Mouse (Mus musculus) forebrain, embryonic 10.5 days (tissue): ENCODE measurements around the gene Zcchc9. TPM values are rescaled to one million over a fixed set of nuclear protein-coding genes. Genes with fewer than 3 reads are reported as not detected.
"Not testable (repeated sequence)": the region's sequence is repeated elsewhere in the genome, so short reads cannot be mapped to it uniquely, and the experiment has no call there.

ENCODE experiments used
- DNase-seq: peaks from one replicate; pipeline ENCODE4 v3.0.0-alpha.2; 2017; ENCODE audit warnings: low spot score; ENCODE audit errors: extremely low spot score
- H3K27ac ChIP-seq: fragments of 300-500 bp; sonication (generic); 2 replicates; pipeline ENCODE4 v1.5.1; 2016; ENCODE audit warnings: mild to moderate bottlenecking
- H3K27me3 ChIP-seq: fragments of 300-500 bp; sonication (generic); 2 replicates; pipeline ENCODE4 v1.6.1; 2016; ENCODE audit warnings: mild to moderate bottlenecking; ENCODE audit not compliant: poor library complexity, severe bottlenecking
- H3K36me3 ChIP-seq: fragments of 300-500 bp; sonication (generic); replicated peaks from 2 replicates; pipeline ENCODE4 v1.6.1; 2016; ENCODE audit warnings: mild to moderate bottlenecking, moderate library complexity
- H3K4me1 ChIP-seq: fragments of 300-500 bp; sonication (generic); 2 replicates; pipeline ENCODE4 v1.6.1; 2016
- H3K4me3 ChIP-seq: fragments of 300-500 bp; sonication (generic); 2 replicates; pipeline ENCODE4 v1.5.1; 2016; ENCODE audit warnings: mild to moderate bottlenecking, moderate library complexity
- H3K9me3 ChIP-seq: fragments of 300-500 bp; sonication (generic); 2 replicates; pipeline ENCODE4 v1.6.1; 2016; ENCODE audit warnings: mild to moderate bottlenecking, moderate library complexity
- WGBS: fragments of 180-500 bp; shearing (Covaris S2); methylation state at CpG from one replicate; pipeline ENCODE4 v1.1.7; 2016; 5-methylcytosine and 5-hydroxymethylcytosine counted together
- polyA plus RNA-seq: library from polyadenylated mRNA; unstranded; fragments of >200 nt; fragmentation: Nextera tagmentation; extraction: Ambion mirVana; gene quantifications from 2 replicates; pipeline ENCODE4 v1.2.1, GENCODE M21; 2016

Zcchc9 gene
- polyA plus RNA-seq, 1 experiment from 2014 or later: 30.3 TPM

- H3K27me3 ChIP-seq: no peaks in the 10 kb centered on the region
- WGBS: 95% methylated on average over 10 of the region's 10 CpGs
- H3K9me3 ChIP-seq: no peaks in the 10 kb centered on the region
- H3K36me3 ChIP-seq: peaks cover 73% of the 10 kb centered on the region
- no peak overlapping the region for H3K4me3 ChIP-seq
- no peaks in the 10 kb centered on the region for H3K4me1 ChIP-seq
- no peak for DNase-seq
- H3K27ac ChIP-seq: no peak overlapping the region
Measured at GRCm38 (mm10) chr13:91795593-91795992, 11.9 kb downstream of the Zcchc9 start.

DNA sequence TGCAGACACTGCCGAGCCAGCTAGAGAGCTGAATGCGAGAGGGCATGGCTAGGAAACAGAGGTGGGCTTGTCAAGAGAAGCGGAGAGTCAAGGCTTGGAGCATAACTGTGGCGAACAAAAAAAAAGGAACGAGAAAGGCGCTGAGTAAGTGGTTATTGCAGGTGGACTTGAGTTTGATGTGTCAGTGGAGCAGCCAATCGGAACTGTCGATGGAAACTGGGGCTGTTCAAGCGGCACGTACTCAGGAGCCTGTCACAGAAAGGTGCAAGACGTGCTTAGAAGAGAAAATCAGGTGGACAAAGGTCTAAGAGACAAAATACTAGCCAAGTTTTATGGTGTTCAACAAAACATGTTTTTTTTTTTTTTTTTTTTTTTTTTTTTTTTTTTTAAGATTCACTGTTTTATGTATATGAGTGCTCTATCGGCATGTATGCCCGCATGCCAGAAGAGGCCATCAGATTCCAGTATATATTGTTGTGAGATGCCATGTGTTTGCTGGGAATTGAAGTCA is 12.5 kb downstream of the Zcchc9 start:
- DNase-seq: no peak
- Histone ChIP-seq H3K4me1 (no peaks in the 10 kb centered on the region), H3K36me3 (peaks cover 67% of the 10 kb centered on the region), H3K4me3 (no peak overlapping the region), H3K27me3 (no peaks in the 10 kb centered on the region), H3K9me3 (no peaks in the 10 kb centered on the region), H3K27ac (no peak overlapping the region)
- 95% methylated on average over 13 of the region's 13 CpGs for WGBS

- WGBS: 85% methylated on average over 1 of the region's 1 CpGs
Measured at GRCm38 (mm10) chr13:91792035-91792434, 15.5 kb downstream of the Zcchc9 start.

GRCm38 (mm10) chr13:91779892-91780291 is 27.6 kb downstream of the Zcchc9 start:
- Histone ChIP-seq H3K4me1 (no peaks in the 10 kb centered on the region), H3K36me3 (no peaks in the 10 kb centered on the region), H3K9me3 (no peaks in the 10 kb centered on the region), H3K27me3 (no peaks in the 10 kb centered on the region), H3K4me3 (no peak overlapping the region), H3K27ac (no peak overlapping the region)
- no peak for DNase-seq

More at GRCm38 (mm10) chr13:91792035-91792434, 15.5 kb downstream of the Zcchc9 start:
- no peaks in the 10 kb centered on the region for H3K9me3 ChIP-seq
- no peaks in the 10 kb centered on the region for H3K27me3 ChIP-seq
- no peak for DNase-seq
- no peak overlapping the region for H3K27ac ChIP-seq
- no peaks in the 10 kb centered on the region for H3K4me1 ChIP-seq
- peaks cover 37% of the 10 kb centered on the region for H3K36me3 ChIP-seq
- no peak overlapping the region for H3K4me3 ChIP-seq

DNA sequence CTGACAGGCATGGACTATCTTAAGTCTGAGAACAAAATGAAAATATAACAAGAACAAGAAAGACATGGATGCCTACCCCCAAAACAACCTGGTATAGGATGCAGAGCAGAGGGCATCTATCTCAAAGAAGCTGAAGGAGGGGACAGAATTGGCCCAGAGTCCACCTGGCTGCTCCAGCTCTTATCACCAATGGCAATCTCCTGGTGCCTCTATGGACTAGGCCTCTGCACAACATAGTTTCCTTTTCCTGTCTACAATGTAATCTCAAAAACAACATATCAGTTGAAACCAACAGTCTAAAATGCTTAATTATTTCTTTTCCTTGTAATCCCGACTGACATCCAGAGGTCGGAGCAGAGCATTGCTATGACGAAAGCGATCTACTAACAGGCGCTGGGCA is 29.4 kb downstream of the Zcchc9 start:
- Histone ChIP-seq H3K27me3 (no peaks in the 10 kb centered on the region), H3K4me1 (no peaks in the 10 kb centered on the region), H3K9me3 (no peaks in the 10 kb centered on the region), H3K4me3 (no peak overlapping the region), H3K27ac (no peak overlapping the region), H3K36me3 (no peaks in the 10 kb centered on the region)
- no peak for DNase-seq
- WGBS: 93% methylated on average over 5 of the region's 5 CpGs

DNA sequence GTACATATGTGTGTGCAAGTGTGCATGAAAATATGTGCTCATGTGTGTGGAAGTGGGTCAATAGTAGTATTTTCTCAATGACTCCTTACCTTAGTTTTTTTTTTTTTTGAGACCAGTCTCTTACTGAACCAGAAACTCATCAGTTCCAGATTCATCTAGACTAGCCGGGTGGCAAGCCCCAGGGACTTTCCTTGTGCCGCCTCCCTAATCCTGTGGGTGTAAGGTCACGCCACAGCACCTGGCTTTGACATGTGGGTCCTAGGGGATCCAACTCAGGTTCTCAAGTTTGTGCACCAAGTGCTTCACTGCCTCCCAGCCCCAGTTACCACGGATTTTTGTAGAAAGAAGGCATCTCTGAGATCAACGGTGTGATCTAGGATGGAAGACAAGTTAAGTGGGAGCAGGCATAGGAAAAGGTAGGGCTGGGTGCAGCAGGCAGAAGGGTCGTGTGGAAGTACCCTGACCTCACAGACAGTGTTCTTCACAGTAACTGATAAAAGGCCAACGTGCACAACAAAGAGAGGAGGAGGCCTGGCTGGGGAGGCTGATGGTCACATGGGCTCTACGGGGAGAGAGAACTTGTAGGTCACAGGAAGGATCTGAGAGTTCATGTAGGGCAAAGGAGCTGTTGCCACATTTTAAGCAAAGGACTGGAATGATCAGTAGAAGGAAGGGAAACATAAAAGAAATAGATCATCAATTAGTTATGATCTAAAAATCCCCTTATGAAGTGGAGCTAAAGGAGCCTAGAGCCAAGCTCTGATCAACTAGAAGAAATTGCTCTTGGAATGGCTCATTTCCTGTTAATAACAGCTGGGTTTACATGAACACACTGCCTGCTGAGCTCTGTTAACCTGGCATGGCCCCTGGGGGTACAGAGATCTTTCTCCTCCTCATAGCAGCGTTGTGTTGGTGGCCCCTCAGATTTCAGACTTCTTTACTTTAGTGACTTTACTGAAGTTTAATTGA is 38.5 kb downstream of the Zcchc9 start:
- 80% methylated on average over 9 of the region's 9 CpGs for WGBS
- no peaks in the 10 kb centered on the region for H3K27me3 ChIP-seq
- no peak for DNase-seq
- H3K27ac ChIP-seq: no peak overlapping the region
- H3K4me1 ChIP-seq: no peaks in the 10 kb centered on the region
- H3K4me3 ChIP-seq: no peak overlapping the region
- no peaks in the 10 kb centered on the region for H3K36me3 ChIP-seq
- no peaks in the 10 kb centered on the region for H3K9me3 ChIP-seq

DNA sequence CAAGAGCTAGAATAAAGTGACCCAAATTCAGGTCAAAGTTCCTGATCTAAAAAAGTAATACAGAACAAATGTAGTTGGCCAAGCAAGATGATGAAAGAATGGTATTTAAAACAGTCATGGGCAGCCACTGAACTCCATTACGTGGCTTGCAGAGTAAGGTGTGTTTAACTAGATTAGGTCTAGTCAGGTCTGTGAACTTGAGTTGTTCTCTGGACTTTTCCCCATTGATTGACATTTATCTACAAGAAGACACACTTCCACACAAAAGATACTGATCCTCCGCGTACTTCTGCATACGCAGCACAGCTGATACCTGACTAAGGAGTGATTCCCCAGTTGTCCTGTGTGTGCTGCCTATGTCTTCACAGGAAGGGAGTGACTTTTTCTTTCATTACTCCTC is 41.9 kb downstream of the Zcchc9 start:
- no peaks in the 10 kb centered on the region for H3K4me1 ChIP-seq
- no peaks in the 10 kb centered on the region for H3K36me3 ChIP-seq
- H3K4me3 ChIP-seq: no peak overlapping the region
- DNase-seq: no peak
- H3K27me3 ChIP-seq: no peaks in the 10 kb centered on the region
- H3K9me3 ChIP-seq: no peaks in the 10 kb centered on the region
- H3K27ac ChIP-seq: no peak overlapping the region
- 94% methylated on average over 4 of the region's 4 CpGs for WGBS

GRCm38 (mm10) chr13:91763654-91764053 is 43.9 kb downstream of the Zcchc9 start:
- not testable (repeated sequence) for H3K4me3 ChIP-seq, H3K4me1 ChIP-seq, H3K36me3 ChIP-seq, DNase-seq, H3K27ac ChIP-seq, H3K9me3 ChIP-seq, H3K27me3 ChIP-seq
- WGBS: 90% methylated on average over 3 of the region's 3 CpGs

- H3K4me3 ChIP-seq: no peak overlapping the region
- H3K36me3 ChIP-seq: no peaks in the 10 kb centered on the region
- H3K9me3 ChIP-seq: no peaks in the 10 kb centered on the region
- WGBS: 88% methylated on average over 6 of the region's 6 CpGs
- H3K4me1 ChIP-seq: no peaks in the 10 kb centered on the region
- no peak for DNase-seq
- no peak overlapping the region for H3K27ac ChIP-seq
- no peaks in the 10 kb centered on the region for H3K27me3 ChIP-seq
Measured at GRCm38 (mm10) chr13:91761654-91762445, 45.7 kb downstream of the Zcchc9 start.

DNA sequence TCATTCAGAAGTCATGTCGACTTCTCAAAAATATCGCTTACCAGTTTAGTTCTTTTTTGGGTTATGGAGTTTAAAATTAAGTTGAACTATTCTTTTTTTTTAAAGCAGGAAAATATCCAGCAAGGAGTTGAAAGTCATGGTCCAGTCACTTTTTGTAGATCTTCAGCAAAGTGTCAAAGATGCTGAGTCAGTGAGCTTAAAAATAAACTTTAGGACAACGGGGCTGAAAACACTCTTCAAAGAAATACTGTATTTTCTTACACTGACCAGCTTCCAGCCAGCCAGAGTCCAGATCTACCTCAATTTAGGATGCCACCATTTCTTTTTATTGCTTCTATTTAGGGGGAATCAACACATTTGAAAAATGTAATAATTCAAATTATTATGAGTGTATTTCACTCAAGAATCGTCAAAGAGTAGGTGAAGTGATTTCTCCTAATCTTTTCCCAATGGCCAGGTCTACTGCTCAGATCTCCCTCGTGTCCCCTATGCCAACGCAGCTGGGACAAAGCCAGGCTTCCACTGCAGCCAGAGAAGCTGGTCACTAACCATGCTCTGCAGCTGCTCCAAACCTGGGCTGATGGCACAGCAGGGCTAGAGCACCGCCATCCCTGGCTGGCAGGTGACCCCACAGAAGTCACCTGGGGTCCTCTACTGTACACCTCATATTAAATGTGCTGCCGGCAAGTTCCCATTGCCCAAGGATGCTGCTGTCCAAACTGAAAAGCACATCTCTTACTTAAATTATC is 47.0 kb downstream of the Zcchc9 start:
- Histone ChIP-seq H3K4me3 (no peak overlapping the region), H3K9me3 (no peaks in the 10 kb centered on the region), H3K27me3 (no peaks in the 10 kb centered on the region), H3K36me3 (no peaks in the 10 kb centered on the region), H3K4me1 (no peaks in the 10 kb centered on the region), H3K27ac (no peak overlapping the region)
- DNase-seq: no peak
- WGBS: 92% methylated on average over 8 of the region's 8 CpGs

- Histone ChIP-seq H3K36me3 (no peaks in the 10 kb centered on the region), H3K27ac (no peak overlapping the region), H3K9me3 (no peaks in the 10 kb centered on the region), H3K4me3 (no peak overlapping the region), H3K27me3 (no peaks in the 10 kb centered on the region), H3K4me1 (no peaks in the 10 kb centered on the region)
- WGBS: 86% methylated on average over 8 of the region's 8 CpGs
- DNase-seq: no peak
Measured at GRCm38 (mm10) chr13:91759791-91760190, 47.7 kb downstream of the Zcchc9 start.

DNA sequence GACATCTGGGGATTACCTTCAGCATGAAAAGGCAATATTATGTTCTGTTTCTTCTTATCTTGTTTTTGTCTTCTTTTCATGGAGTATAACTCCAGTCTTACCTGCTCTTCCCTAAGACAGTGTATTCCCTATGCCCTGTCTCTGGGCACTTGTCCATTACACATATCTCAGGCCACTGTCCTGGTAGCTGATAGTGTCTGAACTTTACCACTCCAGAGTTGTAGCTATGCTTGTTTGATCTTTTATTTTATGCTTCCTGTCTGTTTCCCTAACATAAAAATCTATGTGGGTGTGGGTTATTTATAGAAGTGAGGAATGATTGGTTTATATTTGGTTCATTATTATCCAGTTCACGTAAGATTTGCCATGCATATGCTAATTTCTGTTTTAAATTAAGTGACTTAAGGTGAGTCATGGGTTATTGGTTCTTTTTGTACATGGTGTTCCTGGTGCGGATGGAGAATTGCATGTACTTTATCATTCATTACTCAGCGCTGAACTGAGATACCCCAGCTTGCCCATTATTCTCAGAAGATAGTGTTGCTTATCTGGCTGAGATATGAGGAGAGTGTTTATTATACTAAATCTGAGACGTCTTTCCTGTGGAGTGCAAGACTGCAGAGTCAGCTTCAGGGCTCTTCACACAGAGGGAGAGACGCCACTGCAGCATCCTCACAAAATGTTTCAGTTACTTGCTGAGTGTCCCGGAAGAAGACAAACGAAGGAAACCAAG is 49.0 kb downstream of the Zcchc9 start:
- no peaks in the 10 kb centered on the region for H3K36me3 ChIP-seq
- WGBS: 86% methylated on average over 7 of the region's 7 CpGs

More for the DNA sequence above, 49.0 kb downstream of the Zcchc9 start:
- Histone ChIP-seq H3K4me3 (no peak overlapping the region), H3K9me3 (no peaks in the 10 kb centered on the region), H3K27ac (no peak overlapping the region), H3K27me3 (no peaks in the 10 kb centered on the region), H3K4me1 (no peaks in the 10 kb centered on the region)
- DNase-seq: no peak
